In genomic region chr3:157566725-157567565, GRCm38 (mm10) we compare ENCODE assay signal across 8 mouse cellular contexts. TPM values are rescaled to one million over a fixed set of nuclear protein-coding genes. Genes with fewer than 3 reads are reported as not detected.
DNase-seq lines count a peak whose midpoint lies in the region; ATAC-seq and TF ChIP-seq lines count a peak whose summit lies in the region.

TSS of gene Ptger3 (plus strand) at chr3:157566892.

- peak within 1 kb of the TSS; percentile 8; the same call in 1 of the 2 replicates for H3K4me3 ChIP-seq in heart, adult 2 months
- peak within 1 kb of the TSS; percentile 48 for H3K4me3 ChIP-seq in forebrain, postnatal 0 days (ENCODE audit: low read depth, low read length)
- peak within 1 kb of the TSS; percentile 52 for H3K4me3 ChIP-seq in limb, embryonic 15.5 days
- no peak within 1 kb of the TSS for H3K4me3 ChIP-seq in myocyte

- TF ChIP-seq EP300 in heart, adult 2 months (IDR thresholded peaks at IDR 0.05; ENCODE audit: insufficient read depth, low read depth, low read length): no peak

- H3ac ChIP-seq in myocyte (ENCODE audit: control insufficient read depth, insufficient read length): peak within 1 kb of the TSS; percentile 7

- peak; percentile 84 for ATAC-seq in forebrain, postnatal 0 days
- peak; percentile 72 for ATAC-seq in limb, embryonic 15.5 days (ENCODE audit: insufficient number of reproducible peaks, low FRiP score, low TSS enrichment, low read depth)

- H3K36me3 ChIP-seq in heart, adult 2 months (ENCODE audit: control insufficient read depth, insufficient read depth, low read length): no peaks in the 10 kb centered on the region
- no peaks in the 10 kb centered on the region for H3K36me3 ChIP-seq in forebrain, postnatal 0 days (ENCODE audit: insufficient read depth)
- H3K36me3 ChIP-seq in limb, embryonic 15.5 days: no peaks in the 10 kb centered on the region
- H3K36me3 ChIP-seq in myocyte (ENCODE audit: control insufficient read depth, insufficient read depth): no peaks in the 10 kb centered on the region

- no peaks in the 10 kb centered on the region for H3K4me1 ChIP-seq in heart, adult 2 months (ENCODE audit: control insufficient read depth, insufficient read depth, low read length)
- peaks cover 3% of the 10 kb centered on the region; the same call in 1 of the 2 replicates for H3K4me1 ChIP-seq in forebrain, postnatal 0 days (ENCODE audit: insufficient read depth)
- H3K4me1 ChIP-seq in limb, embryonic 15.5 days: peaks cover 15% of the 10 kb centered on the region

- intact Hi-C loops in heart, adult 2 months (cut with DNase I): loop anchor here (10.0 kb wide), 1 partner anchor 508 kb away; no protein-coding TSS in a partner anchor

- no peak within 1 kb of the TSS for H3K27ac ChIP-seq in heart, adult 2 months
- no peak within 1 kb of the TSS for H3K27ac ChIP-seq in forebrain, postnatal 0 days (ENCODE audit: low read depth, low read length)
- no peak within 1 kb of the TSS for H3K27ac ChIP-seq in limb, embryonic 15.5 days

- H3K4me2 ChIP-seq in forebrain, postnatal 0 days (ENCODE audit: low read depth): peak within 1 kb of the TSS; percentile 86
- H3K4me2 ChIP-seq in limb, embryonic 15.5 days: peak within 1 kb of the TSS; percentile 92
- H3K4me2 ChIP-seq in myocyte (ENCODE audit: low read depth): peak within 1 kb of the TSS; percentile 38

- H3K9ac ChIP-seq in heart, adult 2 months (ENCODE audit: low read depth, low read length): no peak within 1 kb of the TSS
- H3K9ac ChIP-seq in forebrain, postnatal 0 days: peak within 1 kb of the TSS; percentile 54
- H3K9ac ChIP-seq in limb, embryonic 15.5 days: no peak within 1 kb of the TSS

- no peaks in the 10 kb centered on the region for H3K9me3 ChIP-seq in forebrain, postnatal 0 days (ENCODE audit: low read length)
- no peaks in the 10 kb centered on the region for H3K9me3 ChIP-seq in limb, embryonic 15.5 days

- peaks cover 10% of the 10 kb centered on the region for H3K27me3 ChIP-seq in heart, adult 2 months (ENCODE audit: control insufficient read depth, insufficient read depth, low read length)
- peaks cover 28% of the 10 kb centered on the region for H3K27me3 ChIP-seq in forebrain, postnatal 0 days (ENCODE audit: insufficient read depth, low read length)
- H3K27me3 ChIP-seq in limb, embryonic 15.5 days: peaks cover 45% of the 10 kb centered on the region
- peaks cover 19% of the 10 kb centered on the region for H3K27me3 ChIP-seq in myocyte (ENCODE audit: control insufficient read depth, insufficient read depth, insufficient read length)

- H3K79me2 ChIP-seq in heart, adult 2 months (replicated peaks; ENCODE audit: control insufficient read depth, insufficient read depth, low read length): no peaks in the 10 kb centered on the region
- H3K79me2 ChIP-seq in myocyte (ENCODE audit: control insufficient read depth, insufficient read depth): no peaks in the 10 kb centered on the region

- no peak for TF ChIP-seq POLR2A in heart, adult 2 months (IDR thresholded peaks at IDR 0.05; ENCODE audit: insufficient read depth, low read depth, low read length)
- TF ChIP-seq POLR2A in myocyte (IDR thresholded peaks at IDR 0.05; ENCODE audit: insufficient read length, low read depth): no peak

- 2% methylated on average over 84 of the region's 84 CpGs for WGBS in heart, adult 2 months
- WGBS in forebrain, postnatal 0 days: 2% methylated on average over 83 of the region's 84 CpGs
- WGBS in limb, embryonic 15.5 days: 1% methylated on average over 84 of the region's 84 CpGs

- TF ChIP-seq CTCF in heart, adult 2 months (IDR thresholded peaks at IDR 0.05): no peak
- no peak for TF ChIP-seq CTCF in forebrain, postnatal 0 days (IDR thresholded peaks at IDR 0.05; ENCODE audit: low read depth)

- DNase-seq in heart, adult 2 months: peak; percentile 18 to 21
- no peak for DNase-seq in heart, adult 18-20 months
- peak in 1 of 2 experiments; percentile 5 for DNase-seq in adrenal gland, postnatal 4 days (ENCODE audit: low spot score in 2 of 2)
- DNase-seq in forebrain, postnatal 0 days: peak; percentile 37
- DNase-seq in kidney, adult 11 months: peak; percentile 71
- DNase-seq in thymus, postnatal 25 days: peak; percentile 30

TF ChIP-seq in myocyte, 11 proteins besides CTCF, POLR2A, EP300 and RAD21:
- TF ChIP-seq USF1 (IDR thresholded peaks at IDR 0.05; ENCODE audit: low read depth) (no peak), TCF12 (IDR thresholded peaks at IDR 0.05; ENCODE audit: insufficient read depth, poor library complexity, severe bottlenecking) (no peak), SRF (IDR thresholded peaks at IDR 0.05; ENCODE audit: control insufficient read depth, insufficient read length, low read depth) (no peak), MAX (IDR thresholded peaks at IDR 0.05; ENCODE audit: low read depth) (no peak), POLR2AphosphoS2 (IDR thresholded peaks at IDR 0.05; ENCODE audit: insufficient read length, low read depth) (no peak), MYOG (IDR thresholded peaks at IDR 0.05; ENCODE audit: control insufficient read depth in 1 of 3, insufficient read depth in 1 of 3, insufficient read length in 2 of 3, low read depth in 2 of 3) (peak in 1 of 3 experiments; percentile 2)

RNA-seq across cellular contexts. Expression of gene Ptger3, which starts in this region (rescaled TPM):
- total RNA-seq in heart, adult 2 months (2021): under 1 TPM; 0.18 to 0.48 TPM
- 1.1 and 1.9 TPM in 2 replicates for polyA plus RNA-seq in heart, adult 2 months (2012; rRNA removed)
- total RNA-seq in heart, adult 18-20 months (2021): under 1 TPM; 0.69 to 0.85 TPM
- total RNA-seq in adrenal gland, postnatal 4 days (2021): 10 to 100 TPM; 12.6 to 14.9 TPM
- total RNA-seq in forebrain, postnatal 0 days (2014; rRNA removed): 9.6 and 9.8 TPM in 2 replicates
- 6.2 and 9.0 TPM in 2 replicates for polyA plus RNA-seq in forebrain, postnatal 0 days (2015; fragmentation: Nextera tagmentation; extraction: Ambion mirVana)
- 9.5 and 9.9 TPM in 2 replicates for polyA plus RNA-seq in limb, embryonic 15.5 days (2015; fragmentation: Nextera tagmentation; extraction: Ambion mirVana)
- not detected for polyA plus RNA-seq in myocyte (2012; fragmentation: generic; extraction: Trizol)

Comparison
In these comparisons a context has a peak if more than half of its experiments do, and no peak if none do; other contexts are left out.
1. DNase-seq: peak in heart, adult 2 months (2 of 2), forebrain, postnatal 0 days (single experiment), kidney, adult 11 months (single experiment) and thymus, postnatal 25 days (single experiment); none in heart, adult 18-20 months (0 of 2).
2. H3K4me2 ChIP-seq: peak in every context shown above with its lines; median percentile 92 in limb, embryonic 15.5 days; 86 in forebrain, postnatal 0 days; 38 in myocyte.